Mouse (Mus musculus): ENCODE data around the gene Asphd1.

GRCm38 (mm10) chr7:126996449-126996848 lies 47.1 kb upstream of the Asphd1 start:
- no peak for TF ChIP-seq POLR2A (IDR thresholded peaks at IDR 0.05; ENCODE audit: borderline replicate concordance, extremely low read depth, low read depth, low read length)
- TF ChIP-seq CTCF (IDR thresholded peaks at IDR 0.05; ENCODE audit: insufficient read depth, low read length), result no peak
